Mouse (Mus musculus) neural tube, embryonic 15.5 days (tissue): ENCODE measurements at regions not wholly inside any gene's neighbourhood (a gene's known extent, or its start where the extent isn't known, plus 50 kb on each side); places are given as distances from the start of the nearest gene placed in this dataset.

Source experiments
- ATAC-seq: fragments of 200-750 bp; cut with Nextera tagmentation; 2 replicates; pipeline ENCODE4 v1.8.0; 2017; ENCODE audit warnings: mild to moderate bottlenecking, moderate TSS enrichment, moderate library complexity; ENCODE audit not compliant: low FRiP score
- H3K27ac ChIP-seq: fragments of 300-500 bp; sonication (generic); replicated peaks from 2 replicates; pipeline ENCODE4 v1.5.1; 2015; ENCODE audit warnings: mild to moderate bottlenecking, inconsistent platforms
- H3K27me3 ChIP-seq: fragments of 300-500 bp; sonication (generic); replicated peaks from 2 replicates; pipeline ENCODE4 v1.6.1; 2015; ENCODE audit warnings: inconsistent platforms
- H3K36me3 ChIP-seq: fragments of 300-500 bp; sonication (generic); 2 replicates; pipeline ENCODE4 v1.6.1; 2015; ENCODE audit warnings: inconsistent platforms
- H3K4me1 ChIP-seq: fragments of 300-500 bp; sonication (generic); 2 replicates; pipeline ENCODE4 v1.6.1; 2015; ENCODE audit warnings: inconsistent platforms
- H3K4me2 ChIP-seq: fragments of 300-500 bp; sonication (generic); 2 replicates; pipeline ENCODE4 v1.6.1; 2015; ENCODE audit warnings: inconsistent platforms, mild to moderate bottlenecking, moderate library complexity
- H3K4me3 ChIP-seq: fragments of 300-500 bp; sonication (generic); replicated peaks from 2 replicates; pipeline ENCODE4 v1.5.1; 2015; ENCODE audit warnings: mild to moderate bottlenecking, inconsistent platforms
- H3K9ac ChIP-seq: fragments of 300-500 bp; sonication (generic); replicated peaks from 2 replicates; pipeline ENCODE4 v1.6.1; 2015; ENCODE audit warnings: mild to moderate bottlenecking, inconsistent platforms
- H3K9me3 ChIP-seq: fragments of 300-500 bp; sonication (generic); replicated peaks from 2 replicates; pipeline ENCODE4 v1.6.1; 2016; ENCODE audit warnings: inconsistent platforms
- WGBS: fragments of 180-500 bp; shearing (Covaris S2); methylation state at CpG from one replicate; pipeline ENCODE4 v1.1.7; 2015; ENCODE audit warnings: mixed read lengths; 5-methylcytosine and 5-hydroxymethylcytosine counted together

- H3K4me2 ChIP-seq = no peak overlapping the region
- no peak overlapping the region for H3K9ac ChIP-seq
- H3K27me3 ChIP-seq = no peaks in the 10 kb centered on the region
- no peak overlapping the region for H3K4me3 ChIP-seq
- WGBS = 91% methylated on average over 1 of the region's 1 CpGs
- H3K36me3 ChIP-seq = no peaks in the 10 kb centered on the region
- no peak for ATAC-seq
- H3K4me1 ChIP-seq = no peaks in the 10 kb centered on the region
- H3K9me3 ChIP-seq = no peaks in the 10 kb centered on the region
- H3K27ac ChIP-seq = no peak overlapping the region
Measured at GRCm38 (mm10) chr8:6140090-6140489, 1034.9 kb upstream of the Slc10a2 start.

DNA sequence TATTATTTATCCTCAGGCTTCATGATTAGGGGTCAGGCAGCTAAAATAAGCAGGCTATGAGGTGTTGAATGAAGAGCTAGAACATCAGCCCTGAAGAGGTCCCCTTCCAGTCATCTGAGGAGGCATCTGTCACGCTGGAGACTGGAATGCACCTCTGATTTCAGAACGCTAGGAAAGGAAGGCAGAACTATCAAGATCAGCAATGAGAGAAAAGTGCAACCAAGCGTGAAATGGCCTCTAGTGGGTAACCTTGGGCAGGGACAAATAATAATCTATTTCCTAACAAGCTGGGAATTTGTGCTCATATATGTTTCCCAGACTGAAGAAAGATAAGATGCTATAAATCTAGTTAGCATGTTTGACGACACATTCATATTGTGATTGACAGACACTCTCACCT lies 1034.0 kb upstream of the Slc10a2 start:
- Histone ChIP-seq H3K9ac (no peak overlapping the region), H3K4me2 (no peak overlapping the region), H3K27ac (no peak overlapping the region), H3K27me3 (no peaks in the 10 kb centered on the region), H3K36me3 (no peaks in the 10 kb centered on the region), H3K4me3 (no peak overlapping the region), H3K9me3 (no peaks in the 10 kb centered on the region), H3K4me1 (no peaks in the 10 kb centered on the region)
- WGBS = 43% methylated on average over 4 of the region's 4 CpGs
- no peak for ATAC-seq

- no peak overlapping the region for H3K4me2 ChIP-seq
- H3K4me1 ChIP-seq = 0 out of 2 replicates have a peak, but pooled peaks cover 3% of the 10 kb centered on the region
- H3K36me3 ChIP-seq = no peaks in the 10 kb centered on the region
- no peak overlapping the region for H3K27ac ChIP-seq
- H3K27me3 ChIP-seq = no peaks in the 10 kb centered on the region
- H3K9me3 ChIP-seq = no peaks in the 10 kb centered on the region
- no peak overlapping the region for H3K9ac ChIP-seq
- no peak overlapping the region for H3K4me3 ChIP-seq
- no peak for ATAC-seq
- WGBS = 14% methylated on average over 3 of the region's 3 CpGs
Measured at GRCm38 (mm10) chr8:6132243-6132751, 1027.1 kb upstream of the Slc10a2 start.

DNA sequence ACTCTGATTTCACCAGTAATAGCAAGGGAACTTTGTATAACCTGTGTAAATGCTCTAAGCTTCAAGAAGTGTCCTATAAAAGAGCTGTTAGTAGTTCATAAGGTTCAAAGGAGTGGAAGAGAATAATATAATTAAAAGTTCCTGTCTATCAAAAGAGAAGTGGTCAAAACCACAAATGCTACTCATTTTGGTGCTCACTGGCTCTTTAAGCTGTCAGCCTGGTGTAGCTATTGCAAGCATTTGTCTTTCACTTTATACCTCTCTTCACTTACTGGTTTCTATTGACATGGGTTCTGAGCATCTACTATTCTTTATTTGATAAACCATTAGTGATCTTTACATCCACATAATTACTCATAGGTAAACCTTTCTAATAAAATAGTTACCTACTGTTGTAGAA lies 1020.1 kb upstream of the Slc10a2 start:
- Histone ChIP-seq H3K4me3 (no peak overlapping the region), H3K4me1 (no peaks in the 10 kb centered on the region), H3K36me3 (no peaks in the 10 kb centered on the region), H3K4me2 (no peak overlapping the region), H3K27ac (no peak overlapping the region), H3K9me3 (no peaks in the 10 kb centered on the region), H3K27me3 (no peaks in the 10 kb centered on the region), H3K9ac (no peak overlapping the region)
- no peak for ATAC-seq

GRCm38 (mm10) chr8:6119506-6119905 lies 1014.4 kb upstream of the Slc10a2 start:
- Histone ChIP-seq H3K4me1 (no peaks in the 10 kb centered on the region), H3K27me3 (no peaks in the 10 kb centered on the region), H3K9me3 (no peaks in the 10 kb centered on the region), H3K4me3 (no peak overlapping the region), H3K27ac (no peak overlapping the region), H3K9ac (no peak overlapping the region), H3K4me2 (no peak overlapping the region), H3K36me3 (no peaks in the 10 kb centered on the region)
- ATAC-seq = no peak

DNA sequence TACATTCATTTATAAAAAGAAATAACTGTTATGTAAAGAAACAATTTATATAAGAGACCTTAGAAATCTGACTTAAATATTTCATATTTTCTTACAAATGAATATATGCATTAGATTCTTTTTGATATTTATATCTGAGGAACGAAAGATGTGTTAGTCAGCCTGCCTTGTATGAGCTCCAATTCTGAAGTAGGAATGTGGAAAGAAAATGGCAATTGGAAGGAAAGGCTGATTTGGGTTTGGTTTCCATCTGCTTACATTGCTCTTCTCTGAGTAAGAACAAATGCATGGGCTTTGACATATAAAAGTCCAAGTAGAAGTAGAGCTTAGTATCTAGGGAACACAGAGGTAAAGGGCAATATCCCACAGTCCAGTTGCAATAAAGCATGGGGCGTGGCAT lies 1006.2 kb upstream of the Slc10a2 start:
- WGBS = 91% methylated on average over 2 of the region's 2 CpGs
- H3K9ac ChIP-seq = no peak overlapping the region
- H3K27me3 ChIP-seq = no peaks in the 10 kb centered on the region
- H3K36me3 ChIP-seq = no peaks in the 10 kb centered on the region
- no peak overlapping the region for H3K27ac ChIP-seq
- H3K9me3 ChIP-seq = no peaks in the 10 kb centered on the region
- H3K4me2 ChIP-seq = no peak overlapping the region
- H3K4me1 ChIP-seq = no peaks in the 10 kb centered on the region
- no peak for ATAC-seq
- no peak overlapping the region for H3K4me3 ChIP-seq

- no peaks in the 10 kb centered on the region for H3K36me3 ChIP-seq
- no peak overlapping the region for H3K27ac ChIP-seq
- H3K4me2 ChIP-seq = no peak overlapping the region
- no peaks in the 10 kb centered on the region for H3K27me3 ChIP-seq
- no peak overlapping the region for H3K9ac ChIP-seq
- no peak for ATAC-seq
- H3K9me3 ChIP-seq = no peaks in the 10 kb centered on the region
- 75% methylated on average over 4 of the region's 4 CpGs for WGBS
- no peak overlapping the region for H3K4me3 ChIP-seq
- H3K4me1 ChIP-seq = no peaks in the 10 kb centered on the region
Measured at GRCm38 (mm10) chr8:6090028-6090427, 984.9 kb upstream of the Slc10a2 start.

DNA sequence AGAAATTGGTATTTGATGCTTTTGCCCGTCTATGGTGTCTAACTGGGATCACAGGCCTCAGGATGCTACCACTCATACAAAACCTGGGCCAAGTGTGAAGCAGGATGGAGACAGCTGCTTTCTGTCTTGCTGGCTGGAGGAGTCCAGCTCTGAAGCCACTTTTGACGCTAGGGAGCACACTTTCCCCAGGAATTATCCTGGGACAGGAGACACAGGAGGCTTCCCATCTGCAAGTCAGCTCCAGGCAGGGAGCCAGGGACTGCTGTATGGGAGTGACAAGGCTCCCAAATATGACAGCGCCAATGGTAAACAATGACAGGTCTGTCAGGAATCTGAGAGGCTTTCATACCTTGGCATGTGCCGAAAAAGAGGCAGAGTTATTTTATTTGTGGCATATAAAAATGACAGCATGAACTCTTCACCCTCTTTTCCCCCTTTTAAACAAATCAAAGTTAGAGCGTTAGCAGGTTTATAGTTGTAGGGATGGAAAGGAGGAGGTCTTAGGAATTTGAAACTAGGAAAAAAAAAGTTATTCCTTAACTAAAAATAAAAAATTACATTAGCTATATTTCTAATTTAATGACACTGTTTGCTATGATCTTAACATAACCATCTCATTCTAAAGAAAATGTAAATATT lies 938.9 kb upstream of the Slc10a2 start:
- Histone ChIP-seq H3K4me1 (no peaks in the 10 kb centered on the region), H3K27me3 (no peaks in the 10 kb centered on the region), H3K4me2 (no peak overlapping the region), H3K36me3 (no peaks in the 10 kb centered on the region), H3K4me3 (no peak overlapping the region), H3K9me3 (no peaks in the 10 kb centered on the region), H3K27ac (no peak overlapping the region), H3K9ac (no peak overlapping the region)
- no peak for ATAC-seq
- 33% methylated on average over 5 of the region's 5 CpGs for WGBS

- no peak for ATAC-seq
- WGBS = 75% methylated on average over 2 of the region's 2 CpGs
- no peak overlapping the region for H3K4me3 ChIP-seq
Measured at GRCm38 (mm10) chr8:6012206-6012605, 907.1 kb upstream of the Slc10a2 start.

DNA sequence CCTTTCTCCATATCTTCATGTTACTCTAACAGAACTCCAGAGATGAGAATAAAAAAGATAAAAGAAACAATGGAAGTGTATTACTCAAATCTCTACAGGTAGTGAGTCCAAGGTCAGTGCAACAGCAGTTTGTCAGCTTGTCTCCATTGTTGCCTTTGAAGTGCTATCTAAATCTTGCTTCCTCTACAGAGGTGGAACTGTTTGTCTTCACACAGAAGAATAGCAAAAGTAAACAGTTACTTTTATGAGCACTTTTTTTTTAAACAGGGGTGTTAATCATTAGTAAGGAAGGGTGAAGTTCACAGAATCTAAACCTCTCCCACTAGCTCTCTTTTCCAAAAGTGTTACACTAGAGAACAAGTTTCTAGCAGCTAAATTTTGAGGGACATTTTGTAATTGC lies 906.0 kb upstream of the Slc10a2 start:
- no peak for ATAC-seq
- Histone ChIP-seq H3K4me3 (no peak overlapping the region), H3K9ac (no peak overlapping the region), H3K4me1 (no peaks in the 10 kb centered on the region), H3K9me3 (no peaks in the 10 kb centered on the region), H3K27ac (no peak overlapping the region), H3K4me2 (no peak overlapping the region), H3K27me3 (no peaks in the 10 kb centered on the region), H3K36me3 (no peaks in the 10 kb centered on the region)

More at GRCm38 (mm10) chr8:6012206-6012605, 907.1 kb upstream of the Slc10a2 start:
- no peaks in the 10 kb centered on the region for H3K9me3 ChIP-seq
- H3K9ac ChIP-seq = no peak overlapping the region
- no peak overlapping the region for H3K27ac ChIP-seq
- no peaks in the 10 kb centered on the region for H3K27me3 ChIP-seq
- no peak overlapping the region for H3K4me2 ChIP-seq
- no peaks in the 10 kb centered on the region for H3K4me1 ChIP-seq
- H3K36me3 ChIP-seq = no peaks in the 10 kb centered on the region

DNA sequence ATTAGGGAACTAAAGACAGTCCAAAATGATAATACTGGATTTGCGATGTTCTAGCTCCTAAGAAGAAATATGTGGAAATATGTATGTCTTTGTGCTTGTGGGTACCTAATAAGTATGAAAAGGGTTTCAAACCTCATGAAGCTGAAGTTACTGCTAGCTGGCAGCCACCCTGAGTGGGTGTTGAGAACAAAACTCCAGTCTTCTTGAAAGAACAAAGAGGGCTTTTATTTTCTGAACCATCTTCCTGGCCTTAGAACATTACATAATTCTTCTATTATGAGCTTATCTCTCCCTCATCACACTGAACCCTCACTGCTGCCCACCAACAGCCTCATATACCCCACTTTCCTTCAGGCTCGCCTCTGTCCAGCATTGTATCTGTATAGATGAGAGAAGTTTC lies 905.6 kb upstream of the Slc10a2 start:
- Histone ChIP-seq H3K4me1 (no peaks in the 10 kb centered on the region), H3K9ac (no peak overlapping the region), H3K27ac (no peak overlapping the region), H3K4me2 (no peak overlapping the region), H3K27me3 (no peaks in the 10 kb centered on the region), H3K36me3 (no peaks in the 10 kb centered on the region), H3K4me3 (no peak overlapping the region), H3K9me3 (no peaks in the 10 kb centered on the region)
- 89% methylated on average over 2 of the region's 2 CpGs for WGBS
- ATAC-seq = no peak

DNA sequence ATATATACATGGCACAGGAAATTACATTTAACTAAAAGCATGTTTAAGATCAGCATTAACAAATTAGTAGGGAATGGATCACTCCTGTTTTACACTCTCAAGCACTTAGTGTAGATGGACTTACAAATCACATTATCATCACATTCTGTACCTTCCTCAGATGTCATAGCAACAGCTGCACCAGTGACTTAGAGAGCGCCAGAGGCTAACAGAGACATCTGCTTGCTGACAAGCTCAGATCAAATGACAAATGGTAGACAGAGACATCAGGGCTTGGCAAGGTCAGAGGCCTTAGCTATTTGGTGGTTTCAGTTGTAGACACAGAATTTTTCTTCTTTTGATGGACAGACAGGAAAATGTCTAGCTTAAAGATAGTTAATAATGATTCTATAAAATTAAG lies 897.5 kb upstream of the Slc10a2 start:
- Histone ChIP-seq H3K4me2 (no peak overlapping the region), H3K4me3 (no peak overlapping the region), H3K27me3 (no peaks in the 10 kb centered on the region), H3K27ac (no peak overlapping the region), H3K9ac (no peak overlapping the region), H3K9me3 (no peaks in the 10 kb centered on the region), H3K4me1 (no peaks in the 10 kb centered on the region), H3K36me3 (no peaks in the 10 kb centered on the region)
- WGBS = 73% methylated on average over 1 of the region's 1 CpGs
- no peak for ATAC-seq

- ATAC-seq = no peak
- H3K4me2 ChIP-seq = no peak overlapping the region
- H3K27ac ChIP-seq = no peak overlapping the region
- H3K36me3 ChIP-seq = no peaks in the 10 kb centered on the region
- H3K4me3 ChIP-seq = no peak overlapping the region
- H3K9me3 ChIP-seq = no peaks in the 10 kb centered on the region
- H3K27me3 ChIP-seq = no peaks in the 10 kb centered on the region
- 61% methylated on average over 6 of the region's 6 CpGs for WGBS
- no peak overlapping the region for H3K9ac ChIP-seq
- H3K4me1 ChIP-seq = no peaks in the 10 kb centered on the region
Measured at GRCm38 (mm10) chr8:5994846-5995245, 889.7 kb upstream of the Slc10a2 start.
